Mouse (Mus musculus): ENCODE data around the gene Gm21985.

GRCm38 (mm10) chr2:112245307-112245706, 20.8 kb upstream of the Gm21985 start:
- TF ChIP-seq JUN (IDR thresholded peaks at IDR 0.05; ENCODE audit: insufficient read depth, low read depth, low read length), result no peak
- no peak for TF ChIP-seq UBTF (IDR thresholded peaks at IDR 0.05; ENCODE audit: low read depth, low read length)
- TF ChIP-seq KAT2A (IDR thresholded peaks at IDR 0.05; ENCODE audit: insufficient replicate concordance, low read length), result no peak
- TF ChIP-seq CTCF (conservative IDR thresholded peaks at IDR 0.05 in 1 of 2, IDR thresholded peaks at IDR 0.05 in 1 of 2; ENCODE audit: low read depth in 2 of 2, low read length in 2 of 2), result no peak
- no peak for TF ChIP-seq ETS1 (conservative IDR thresholded peaks at IDR 0.05; ENCODE audit: low read depth, low read length)
